Mouse (Mus musculus): ENCODE data around the gene Agk. TPM values are rescaled to one million over a fixed set of nuclear protein-coding genes. Genes with fewer than 3 reads are reported as not detected.

Agk gene
- polyA plus RNA-seq, 1 experiment from 2014 or later = 41.4 TPM

DNA sequence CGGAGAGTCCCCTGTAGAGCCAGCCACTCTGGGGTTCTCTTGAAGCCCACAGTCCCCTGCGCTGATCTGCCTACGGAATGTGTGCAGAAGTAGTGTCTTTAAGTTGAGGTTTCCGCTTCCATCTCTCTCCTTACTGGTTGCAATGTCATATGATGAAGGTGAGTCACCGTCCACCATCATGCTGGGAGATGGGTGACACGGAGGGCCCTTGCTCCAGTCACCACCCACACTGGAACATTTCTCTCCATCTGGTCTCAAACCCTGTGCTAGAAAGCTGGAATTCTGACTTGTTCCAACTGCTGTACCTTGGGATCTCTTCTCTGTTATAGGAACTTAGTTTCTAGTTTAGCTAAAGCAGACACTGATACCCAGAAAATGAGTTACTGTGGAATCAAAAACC lies 96.1 kb downstream of the Agk start:
- no peak overlapping the region for H3K4me3 ChIP-seq (ENCODE audit: low read depth, low read length)
- H3K36me3 ChIP-seq (ENCODE audit: control insufficient read depth, insufficient read depth, low read length) = no peaks in the 10 kb centered on the region
- H3K9ac ChIP-seq (ENCODE audit: low read depth, low read length) = no peak overlapping the region
- H3K4me1 ChIP-seq (ENCODE audit: control insufficient read depth, insufficient read depth, low read length) = no peaks in the 10 kb centered on the region
- 94% methylated on average over 6 of the region's 6 CpGs for WGBS
- no peaks in the 10 kb centered on the region for H3K9me3 ChIP-seq (ENCODE audit: control insufficient read depth, low read length)
- no peak overlapping the region for H3K4me2 ChIP-seq (ENCODE audit: low read depth, low read length)
- H3K27me3 ChIP-seq (replicated peaks; ENCODE audit: control insufficient read depth, insufficient read depth, low read length) = no peaks in the 10 kb centered on the region
- no peak for ATAC-seq (ENCODE audit: low read depth)
- no peak for DNase-seq (ENCODE audit: low spot score)
- no peak overlapping the region for H3K27ac ChIP-seq (replicated peaks; ENCODE audit: low read depth, low read length)

DNA sequence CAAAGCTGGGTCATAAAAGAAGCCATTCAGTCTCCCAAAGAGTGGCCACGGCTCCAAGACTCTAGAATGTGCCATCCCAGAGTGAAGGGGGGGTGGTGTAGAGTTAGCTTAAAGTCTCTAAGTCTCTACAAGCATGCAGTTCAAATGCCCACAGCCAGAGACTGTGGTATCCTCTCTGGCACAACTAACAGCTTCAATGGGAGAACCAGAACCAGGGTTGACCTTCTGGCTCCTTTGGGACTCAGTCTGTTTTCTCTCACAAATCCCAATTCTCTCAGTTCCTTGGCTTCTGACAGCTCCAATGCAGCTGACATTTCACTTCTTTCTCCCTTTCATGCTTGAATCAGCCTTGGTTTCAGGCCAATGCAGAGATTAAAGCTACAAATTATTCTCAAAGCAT lies 98.0 kb downstream of the Agk start:
- DNase-seq (ENCODE audit: low spot score) = peak; percentile 13
- Histone ChIP-seq H3K4me1 (ENCODE audit: control insufficient read depth, insufficient read depth, low read length) (no peaks in the 10 kb centered on the region), H3K4me3 (ENCODE audit: low read depth, low read length) (no peak overlapping the region), H3K9ac (ENCODE audit: low read depth, low read length) (no peak overlapping the region), H3K27me3 (replicated peaks; ENCODE audit: control insufficient read depth, insufficient read depth, low read length) (no peaks in the 10 kb centered on the region), H3K36me3 (ENCODE audit: control insufficient read depth, insufficient read depth, low read length) (no peaks in the 10 kb centered on the region), H3K9me3 (ENCODE audit: control insufficient read depth, low read length) (no peaks in the 10 kb centered on the region), H3K4me2 (ENCODE audit: low read depth, low read length) (no peak overlapping the region), H3K27ac (replicated peaks; ENCODE audit: low read depth, low read length) (no peak overlapping the region)
- WGBS = 78% methylated on average over 1 of the region's 1 CpGs
- no peak for ATAC-seq (ENCODE audit: low read depth)

DNA sequence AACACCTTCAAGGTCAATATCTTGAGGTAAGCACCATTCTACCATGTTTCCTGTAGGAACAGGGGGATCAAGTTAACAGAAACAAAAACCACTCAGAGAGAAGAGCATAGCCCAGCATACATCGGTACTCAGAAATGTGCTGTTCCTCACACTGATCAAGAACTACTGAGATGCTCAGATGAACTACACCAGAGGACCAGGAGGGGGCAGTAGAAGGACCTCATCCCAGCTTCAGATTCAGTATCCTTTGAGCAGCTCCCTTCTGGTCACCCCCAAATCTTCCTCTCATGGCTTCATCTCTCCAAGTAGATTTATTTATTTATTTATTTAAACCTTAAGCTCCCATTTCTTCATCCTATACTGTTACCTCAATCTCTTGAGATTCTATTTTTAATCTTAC lies 98.8 kb downstream of the Agk start:
- 53% methylated on average over 1 of the region's 1 CpGs for WGBS
- H3K9ac ChIP-seq (ENCODE audit: low read depth, low read length) = no peak overlapping the region
- DNase-seq (ENCODE audit: low spot score) = no peak

DNA sequence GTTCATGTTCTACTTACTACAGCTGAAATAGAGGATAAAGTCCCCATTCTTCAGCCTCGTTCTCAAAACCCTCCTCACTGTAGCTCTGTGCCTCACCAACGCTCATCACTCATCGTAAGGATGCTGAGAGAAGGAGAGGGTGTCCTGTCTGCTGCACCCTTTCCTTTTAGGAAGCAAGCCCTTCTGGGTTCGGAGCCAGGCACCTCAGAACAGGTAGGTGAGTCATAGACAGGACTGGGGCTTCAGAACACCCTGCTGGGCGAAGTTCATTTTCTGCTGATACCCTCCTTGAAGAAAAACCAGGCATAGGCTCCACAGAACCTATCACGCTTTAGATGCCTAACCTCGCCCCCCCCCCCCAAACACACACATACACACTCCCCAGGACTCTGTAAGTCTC lies 102.5 kb downstream of the Agk start:
- no peak overlapping the region for H3K4me2 ChIP-seq (ENCODE audit: low read depth, low read length)
- H3K4me1 ChIP-seq (ENCODE audit: control insufficient read depth, insufficient read depth, low read length) = 0 out of 2 replicates have a peak, but pooled peaks cover 5% of the 10 kb centered on the region
- H3K4me3 ChIP-seq (ENCODE audit: low read depth, low read length) = no peak overlapping the region
- no peaks in the 10 kb centered on the region for H3K36me3 ChIP-seq (ENCODE audit: control insufficient read depth, insufficient read depth, low read length)
- DNase-seq (ENCODE audit: low spot score) = no peak
- no peak overlapping the region for H3K9ac ChIP-seq (ENCODE audit: low read depth, low read length)
- no peaks in the 10 kb centered on the region for H3K9me3 ChIP-seq (ENCODE audit: control insufficient read depth, low read length)
- 84% methylated on average over 7 of the region's 7 CpGs for WGBS
- no peaks in the 10 kb centered on the region for H3K27me3 ChIP-seq (replicated peaks; ENCODE audit: control insufficient read depth, insufficient read depth, low read length)
- H3K27ac ChIP-seq (replicated peaks; ENCODE audit: low read depth, low read length) = no peak overlapping the region
- ATAC-seq (ENCODE audit: low read depth) = no peak

More for the DNA sequence above, 98.8 kb downstream of the Agk start:
- no peak for ATAC-seq (ENCODE audit: low read depth)
- no peaks in the 10 kb centered on the region for H3K27me3 ChIP-seq (replicated peaks; ENCODE audit: control insufficient read depth, insufficient read depth, low read length)
- no peaks in the 10 kb centered on the region for H3K9me3 ChIP-seq (ENCODE audit: control insufficient read depth, low read length)
- no peak overlapping the region for H3K4me3 ChIP-seq (ENCODE audit: low read depth, low read length)
- no peak overlapping the region for H3K4me2 ChIP-seq (ENCODE audit: low read depth, low read length)
- H3K4me1 ChIP-seq (ENCODE audit: control insufficient read depth, insufficient read depth, low read length) = no peaks in the 10 kb centered on the region
- H3K27ac ChIP-seq (replicated peaks; ENCODE audit: low read depth, low read length) = no peak overlapping the region
- H3K36me3 ChIP-seq (ENCODE audit: control insufficient read depth, insufficient read depth, low read length) = no peaks in the 10 kb centered on the region

DNA sequence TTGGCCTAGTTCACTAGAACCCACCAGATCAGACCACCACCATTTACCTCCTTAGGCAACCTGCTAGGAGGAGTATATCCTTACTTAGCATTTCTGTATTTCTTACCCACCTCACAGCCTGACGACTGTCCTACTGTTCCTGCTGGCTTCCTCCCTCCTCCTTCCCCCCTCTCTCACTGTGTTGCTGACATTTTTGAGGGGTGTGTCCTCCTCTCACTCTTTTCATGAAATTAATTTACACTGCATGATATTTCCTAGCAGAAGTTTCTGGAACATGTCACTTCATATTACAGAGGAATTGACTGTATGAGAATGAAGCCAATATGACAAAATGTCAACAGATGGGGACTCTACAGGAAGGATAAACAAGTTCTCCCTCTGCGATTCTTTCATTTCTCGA lies 103.7 kb downstream of the Agk start:
- H3K4me3 ChIP-seq (ENCODE audit: low read depth, low read length) = no peak overlapping the region
- no peak overlapping the region for H3K9ac ChIP-seq (ENCODE audit: low read depth, low read length)
- no peak overlapping the region for H3K4me2 ChIP-seq (ENCODE audit: low read depth, low read length)
- ATAC-seq (ENCODE audit: low read depth) (no peak), DNase-seq (ENCODE audit: low spot score) (no peak)
- H3K36me3 ChIP-seq (ENCODE audit: control insufficient read depth, insufficient read depth, low read length) = no peaks in the 10 kb centered on the region
- WGBS = 63% methylated on average over 3 of the region's 3 CpGs
- no peak overlapping the region for H3K27ac ChIP-seq (replicated peaks; ENCODE audit: low read depth, low read length)
- H3K27me3 ChIP-seq (replicated peaks; ENCODE audit: control insufficient read depth, insufficient read depth, low read length) = no peaks in the 10 kb centered on the region
- H3K9me3 ChIP-seq (ENCODE audit: control insufficient read depth, low read length) = no peaks in the 10 kb centered on the region
- 0 out of 2 replicates have a peak, but pooled peaks cover 5% of the 10 kb centered on the region for H3K4me1 ChIP-seq (ENCODE audit: control insufficient read depth, insufficient read depth, low read length)

DNA sequence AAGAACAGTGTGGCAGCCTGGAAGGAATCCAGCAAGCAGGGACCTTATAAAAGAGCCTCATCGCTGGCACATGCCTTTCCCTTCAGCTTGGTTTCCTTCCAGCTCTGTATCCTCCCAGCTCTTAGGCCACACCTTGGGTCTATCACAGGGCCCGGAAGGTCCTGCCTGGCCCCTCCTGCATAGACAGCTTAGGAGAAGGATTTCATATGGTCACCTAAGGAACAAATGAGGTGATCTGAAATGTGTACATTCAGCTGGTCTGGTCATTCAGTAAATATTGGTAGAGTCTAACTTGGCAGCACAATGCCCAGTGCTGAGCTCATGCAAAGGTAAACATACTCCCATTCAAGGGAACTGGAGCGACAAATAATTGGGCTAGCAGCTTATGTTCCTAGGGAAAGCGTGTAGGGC lies 104.6 kb downstream of the Agk start:
- WGBS = 76% methylated on average over 4 of the region's 4 CpGs
- Histone ChIP-seq H3K9me3 (ENCODE audit: control insufficient read depth, low read length) (no peaks in the 10 kb centered on the region), H3K4me1 (ENCODE audit: control insufficient read depth, insufficient read depth, low read length) (peaks cover 6% of the 10 kb centered on the region; the same call in 1 of the 2 replicates), H3K4me2 (ENCODE audit: low read depth, low read length) (no peak overlapping the region), H3K27me3 (replicated peaks; ENCODE audit: control insufficient read depth, insufficient read depth, low read length) (no peaks in the 10 kb centered on the region), H3K36me3 (ENCODE audit: control insufficient read depth, insufficient read depth, low read length) (no peaks in the 10 kb centered on the region), H3K4me3 (ENCODE audit: low read depth, low read length) (no peak overlapping the region), H3K9ac (ENCODE audit: low read depth, low read length) (no peak overlapping the region), H3K27ac (replicated peaks; ENCODE audit: low read depth, low read length) (no peak overlapping the region)
- DNase-seq (ENCODE audit: low spot score) (peak; percentile 13), ATAC-seq (ENCODE audit: low read depth) (peak; percentile 69)

DNA sequence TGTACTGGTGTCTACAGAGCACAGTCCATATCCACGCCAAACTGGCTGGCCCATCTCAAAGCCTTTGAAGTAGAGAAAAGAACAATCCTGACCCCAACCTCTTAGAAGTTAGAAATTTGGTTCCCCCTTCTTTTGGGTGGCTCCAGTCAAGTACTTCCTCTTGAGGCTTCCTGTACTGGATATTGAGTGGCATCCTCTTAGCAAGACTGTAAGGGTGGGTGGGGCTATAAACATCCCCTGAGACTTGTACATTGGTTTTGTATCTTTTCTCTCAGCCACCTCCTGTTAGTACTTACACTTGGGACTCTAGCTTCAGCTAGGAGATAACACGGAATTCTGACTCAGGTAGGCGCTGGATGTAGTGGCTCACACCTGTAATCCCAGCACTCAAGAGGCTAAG lies 105.3 kb downstream of the Agk start:
- no peaks in the 10 kb centered on the region for H3K36me3 ChIP-seq (ENCODE audit: control insufficient read depth, insufficient read depth, low read length)
- H3K4me1 ChIP-seq (ENCODE audit: control insufficient read depth, insufficient read depth, low read length) = peaks cover 11% of the 10 kb centered on the region; the same call in 1 of the 2 replicates
- no peak overlapping the region for H3K9ac ChIP-seq (ENCODE audit: low read depth, low read length)
- H3K27ac ChIP-seq (replicated peaks; ENCODE audit: low read depth, low read length) = no peak overlapping the region
- no peaks in the 10 kb centered on the region for H3K9me3 ChIP-seq (ENCODE audit: control insufficient read depth, low read length)
- H3K27me3 ChIP-seq (replicated peaks; ENCODE audit: control insufficient read depth, insufficient read depth, low read length) = no peaks in the 10 kb centered on the region
- WGBS = 90% methylated on average over 3 of the region's 3 CpGs
- H3K4me3 ChIP-seq (ENCODE audit: low read depth, low read length) = no peak overlapping the region
- no peak overlapping the region for H3K4me2 ChIP-seq (ENCODE audit: low read depth, low read length)
- DNase-seq (ENCODE audit: low spot score) = no peak
- no peak for ATAC-seq (ENCODE audit: low read depth)

DNA sequence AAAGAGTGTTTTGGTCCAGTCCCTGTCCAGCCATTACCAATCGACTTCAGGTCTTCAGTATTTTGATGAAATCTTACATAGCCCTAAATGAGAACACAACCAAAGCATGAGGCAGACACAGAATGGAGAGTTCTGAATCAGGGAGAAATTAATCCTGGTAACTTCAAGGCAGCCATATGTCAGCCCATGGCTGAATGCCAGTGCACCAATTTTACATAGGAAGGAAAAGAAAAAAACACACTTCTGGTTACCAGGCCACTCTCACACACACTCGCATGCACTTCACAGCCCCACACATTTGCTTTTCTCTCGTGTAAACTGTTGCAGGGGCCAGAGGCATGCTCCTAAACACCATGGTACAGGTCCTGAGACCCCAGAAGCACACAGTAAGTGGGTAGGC lies 105.9 kb downstream of the Agk start:
- H3K9ac ChIP-seq (ENCODE audit: low read depth, low read length) = no peak overlapping the region
- H3K36me3 ChIP-seq (ENCODE audit: control insufficient read depth, insufficient read depth, low read length) = no peaks in the 10 kb centered on the region
- no peak for ATAC-seq (ENCODE audit: low read depth)
- DNase-seq (ENCODE audit: low spot score) = peak; percentile 21
- H3K4me1 ChIP-seq (ENCODE audit: control insufficient read depth, insufficient read depth, low read length) = peaks cover 11% of the 10 kb centered on the region; the same call in 1 of the 2 replicates
- no peaks in the 10 kb centered on the region for H3K9me3 ChIP-seq (ENCODE audit: control insufficient read depth, low read length)
- H3K4me3 ChIP-seq (ENCODE audit: low read depth, low read length) = no peak overlapping the region
- H3K27ac ChIP-seq (replicated peaks; ENCODE audit: low read depth, low read length) = no peak overlapping the region
- no peak overlapping the region for H3K4me2 ChIP-seq (ENCODE audit: low read depth, low read length)
- WGBS = 58% methylated on average over 3 of the region's 3 CpGs
- H3K27me3 ChIP-seq (replicated peaks; ENCODE audit: control insufficient read depth, insufficient read depth, low read length) = no peaks in the 10 kb centered on the region

DNA sequence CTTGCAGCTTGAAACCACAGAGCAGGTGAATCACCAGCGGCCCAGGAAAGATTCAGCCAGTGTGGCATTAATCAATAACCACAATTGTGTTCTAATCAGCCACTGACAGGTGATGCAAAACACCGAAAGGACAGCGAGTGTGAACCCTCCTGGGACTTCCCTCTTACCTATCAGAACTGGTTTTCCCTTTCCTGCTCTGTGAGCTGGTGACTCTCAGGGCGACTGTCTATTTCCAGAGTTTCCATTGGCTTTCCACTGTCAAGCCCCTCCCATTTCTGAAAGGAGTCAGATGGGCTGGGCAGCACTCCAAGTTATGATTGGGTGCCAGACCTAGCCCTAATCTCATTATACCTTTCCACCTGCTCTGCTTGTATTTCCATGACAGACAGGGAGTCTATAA lies 106.4 kb downstream of the Agk start:
- Histone ChIP-seq H3K27me3 (replicated peaks; ENCODE audit: control insufficient read depth, insufficient read depth, low read length) (no peaks in the 10 kb centered on the region), H3K4me3 (ENCODE audit: low read depth, low read length) (no peak overlapping the region), H3K9ac (ENCODE audit: low read depth, low read length) (no peak overlapping the region), H3K4me1 (ENCODE audit: control insufficient read depth, insufficient read depth, low read length) (peaks cover 13% of the 10 kb centered on the region; the same call in 1 of the 2 replicates), H3K27ac (replicated peaks; ENCODE audit: low read depth, low read length) (no peak overlapping the region), H3K4me2 (ENCODE audit: low read depth, low read length) (no peak overlapping the region), H3K9me3 (ENCODE audit: control insufficient read depth, low read length) (no peaks in the 10 kb centered on the region), H3K36me3 (ENCODE audit: control insufficient read depth, insufficient read depth, low read length) (no peaks in the 10 kb centered on the region)
- peak; percentile 24; the same call in 1 of the 2 replicates for ATAC-seq (ENCODE audit: low read depth)
- peak; percentile 54 for DNase-seq (ENCODE audit: low spot score)
- 51% methylated on average over 4 of the region's 4 CpGs for WGBS

Measured in embryonic facial prominence, embryonic 14.5 days (tissue).